Mouse (Mus musculus) kidney, adult 8-10 months (tissue): ENCODE results near the gene Ephb1.

ENCODE experiments used
- DNase-seq, 2 experiments: peaks; one replicate each; pipeline ENCODE4 v3.0.0; 2022

Gene Ephb1

GRCm38 (mm10) chr9:101956228-101956627, 398.3 kb downstream of the Ephb1 start:
- DNase-seq = no peak

GRCm38 (mm10) chr9:101954529-101954928, 400.0 kb downstream of the Ephb1 start:
- DNase-seq = no peak

- no peak for DNase-seq
These were observed 404.4 kb downstream of the Ephb1 start for GRCm38 (mm10) chr9:101950101-101950500.

DNA sequence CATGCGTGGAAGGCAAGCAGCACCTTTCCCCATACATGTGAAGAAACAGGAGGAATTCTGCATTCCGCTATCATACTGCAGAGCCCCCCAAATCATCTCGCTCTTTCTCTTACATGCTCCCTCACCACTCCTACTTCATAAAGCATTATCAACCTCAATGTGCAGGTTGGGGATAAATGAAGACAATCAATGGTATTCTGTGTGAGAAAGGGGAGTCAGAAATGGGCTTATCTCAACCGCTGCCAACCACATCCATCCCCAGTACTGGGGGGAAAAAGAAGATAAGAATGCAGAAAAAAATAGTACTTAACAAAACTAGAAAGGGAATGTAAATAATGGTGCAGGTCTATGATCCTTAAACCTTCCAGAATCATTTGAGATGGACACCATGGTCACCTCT, 408.7 kb downstream of the Ephb1 start:
- DNase-seq = no peak

- no peak for DNase-seq
These were observed 409.2 kb downstream of the Ephb1 start for GRCm38 (mm10) chr9:101945326-101945725.

DNA sequence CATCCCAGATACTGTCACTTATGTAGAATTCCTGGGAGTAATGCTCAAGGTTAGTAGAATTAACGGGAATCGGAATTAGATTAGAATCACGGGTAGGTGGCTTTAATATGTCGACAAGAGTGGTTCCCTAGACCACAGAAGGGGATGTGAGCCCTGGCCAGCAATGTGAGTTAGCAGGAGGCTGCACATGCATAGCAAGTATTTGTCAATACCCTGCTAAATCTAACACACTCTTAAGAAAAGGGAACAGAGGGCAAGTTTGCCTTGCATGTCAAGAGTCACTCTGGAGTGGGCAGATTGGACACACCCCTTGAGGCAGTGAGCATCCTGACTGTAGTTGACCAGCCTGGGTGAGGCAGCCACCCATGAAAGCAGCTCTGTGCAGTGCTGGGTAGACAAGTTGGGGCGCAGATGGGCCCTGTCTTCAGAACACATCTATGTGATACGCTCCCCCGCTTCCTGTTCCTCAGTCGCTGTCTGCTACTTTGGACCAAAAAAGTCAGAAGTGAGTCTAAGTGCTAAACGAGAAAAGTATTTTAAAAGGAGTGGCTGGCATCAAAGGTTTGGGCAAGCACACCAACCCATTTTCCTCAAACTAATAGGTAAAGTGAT, 412.3 kb downstream of the Ephb1 start:
- DNase-seq = no peak

DNA sequence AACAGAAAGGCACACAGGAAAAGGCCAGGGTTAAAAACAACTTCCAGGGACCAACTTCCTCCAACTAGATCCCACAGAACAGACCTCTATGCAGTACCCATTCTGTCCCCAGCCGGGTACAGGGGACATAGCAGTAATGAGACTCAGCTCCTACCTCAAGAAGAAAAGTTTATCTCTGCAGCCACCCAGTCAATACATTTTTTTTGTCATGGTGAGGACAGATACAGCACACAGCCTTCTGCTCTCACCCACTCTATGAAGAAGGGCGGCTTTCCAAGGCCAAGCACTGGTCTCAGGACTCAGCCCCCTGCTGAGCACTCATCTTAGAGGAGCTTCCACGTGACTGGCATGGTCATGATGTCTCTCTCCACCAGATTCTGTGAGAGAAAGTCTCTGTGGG, 414.3 kb downstream of the Ephb1 start:
- DNase-seq = no peak

DNA sequence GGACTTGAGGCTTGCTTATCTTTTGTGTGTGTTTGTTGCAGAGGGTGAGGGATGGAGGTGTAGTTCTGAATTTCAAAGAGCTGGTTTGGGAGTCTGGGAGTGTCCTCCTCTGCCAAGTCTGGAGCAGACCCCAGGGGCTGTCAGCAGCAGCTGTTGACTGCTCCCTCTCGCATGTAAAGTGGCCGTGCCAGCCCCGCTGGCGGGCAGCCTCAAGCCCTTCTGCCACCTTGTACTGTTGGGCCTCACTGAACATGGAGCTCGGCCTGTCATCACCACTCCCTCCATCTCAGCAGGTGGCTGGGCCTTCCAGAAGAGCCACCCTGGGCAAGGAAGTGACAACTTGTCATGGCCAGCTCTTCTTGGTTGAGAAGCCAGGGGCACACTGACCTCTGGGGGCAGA, 415.5 kb downstream of the Ephb1 start:
- no peak for DNase-seq

DNA sequence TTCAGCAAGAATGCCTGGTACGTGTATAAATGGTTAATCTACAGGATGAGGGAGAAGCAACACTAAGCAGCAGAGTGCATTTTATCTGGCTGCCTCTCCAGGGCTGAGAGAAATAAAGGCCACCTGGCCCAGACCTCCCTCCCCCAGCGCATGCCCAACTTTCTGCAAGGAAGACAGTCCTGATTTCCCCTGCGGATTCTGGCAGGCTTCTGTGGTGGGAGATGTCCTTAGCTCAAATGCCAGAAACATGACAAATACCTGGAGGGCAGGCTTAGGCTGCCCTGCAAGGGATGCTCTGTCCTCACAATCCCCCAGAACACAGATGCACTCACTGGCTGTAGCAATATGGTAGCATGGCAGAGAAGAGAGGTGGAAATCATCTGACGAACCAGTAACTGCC, 416.4 kb downstream of the Ephb1 start:
- no peak for DNase-seq

GRCm38 (mm10) chr9:101934887-101935286, 419.6 kb downstream of the Ephb1 start:
- no peak for DNase-seq

- no peak for DNase-seq
These were observed 420.4 kb downstream of the Ephb1 start for GRCm38 (mm10) chr9:101933946-101934573.

- DNase-seq = no peak
These were observed 429.7 kb downstream of the Ephb1 start for GRCm38 (mm10) chr9:101924829-101925228.

- DNase-seq = no peak
These were observed 431.6 kb downstream of the Ephb1 start for GRCm38 (mm10) chr9:101922846-101923245.

- no peak for DNase-seq
These were observed 435.2 kb downstream of the Ephb1 start for GRCm38 (mm10) chr9:101919324-101919723.

DNA sequence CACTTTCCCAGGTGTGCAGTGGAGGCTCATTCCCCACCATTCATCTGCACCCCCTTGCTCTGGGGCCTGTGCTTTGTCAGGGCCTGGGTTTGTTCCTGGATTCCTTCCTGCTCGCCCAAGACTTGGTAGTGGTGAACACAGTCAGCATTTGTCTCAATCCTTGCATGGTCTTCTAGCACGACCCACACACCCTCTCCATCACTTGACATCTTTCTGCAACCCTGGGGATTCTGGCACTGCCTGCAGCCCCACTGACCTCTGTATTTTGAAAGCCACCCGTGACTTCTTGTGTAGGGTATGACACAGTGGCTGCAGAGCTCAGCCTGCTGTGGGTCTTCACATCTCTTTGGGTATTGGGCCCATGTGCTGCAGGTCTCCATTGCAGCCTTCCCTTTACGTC, 435.7 kb downstream of the Ephb1 start:
- no peak for DNase-seq

DNA sequence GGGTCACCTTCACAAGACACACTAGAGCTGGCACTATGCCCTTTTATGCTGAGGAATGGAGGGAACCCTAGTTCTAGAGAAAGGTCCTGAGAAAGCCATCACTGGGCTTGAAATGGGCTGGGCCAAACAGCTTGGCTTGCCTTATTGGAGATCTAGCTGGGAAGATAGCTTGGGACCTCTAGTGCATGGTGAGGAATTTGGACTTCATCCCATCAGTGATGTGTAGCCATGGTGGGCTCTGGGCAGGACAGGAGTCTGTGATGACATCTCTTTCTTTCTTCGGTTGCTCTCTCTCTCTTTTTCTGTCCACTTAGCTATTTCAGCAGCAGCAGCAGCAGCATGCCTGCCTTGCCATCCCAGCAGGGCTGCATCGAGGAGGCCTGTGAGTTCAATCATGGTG, 439.4 kb downstream of the Ephb1 start:
- DNase-seq = no peak

GRCm38 (mm10) chr9:101911176-101911866, 443.2 kb downstream of the Ephb1 start:
- no peak for DNase-seq

- DNase-seq = no peak
These were observed 445.0 kb downstream of the Ephb1 start for GRCm38 (mm10) chr9:101909491-101909890.

DNA sequence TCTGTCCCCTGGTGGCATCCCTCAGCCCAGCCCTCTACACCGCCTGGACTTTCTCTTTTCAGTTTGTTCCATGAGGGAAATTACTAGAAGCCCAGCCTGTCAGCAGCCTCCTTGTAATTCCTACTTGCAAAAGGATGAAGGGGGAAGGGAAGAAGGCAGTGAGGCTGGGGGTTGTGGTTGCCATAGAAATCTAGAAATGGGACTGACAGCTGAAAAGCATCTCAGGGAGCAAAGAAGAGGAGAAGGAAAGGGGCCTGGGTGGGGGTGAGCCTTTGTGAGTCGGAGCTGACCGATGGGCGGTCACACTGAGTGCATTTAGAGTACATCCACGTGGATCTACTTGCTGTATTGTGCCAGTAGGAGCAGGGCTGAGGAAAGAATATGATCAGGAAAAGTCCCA, 445.6 kb downstream of the Ephb1 start:
- DNase-seq = no peak

GRCm38 (mm10) chr9:101907747-101908255, 446.7 kb downstream of the Ephb1 start:
- no peak for DNase-seq

- DNase-seq = no peak
These were observed 451.1 kb downstream of the Ephb1 start for GRCm38 (mm10) chr9:101903406-101903805.

DNA sequence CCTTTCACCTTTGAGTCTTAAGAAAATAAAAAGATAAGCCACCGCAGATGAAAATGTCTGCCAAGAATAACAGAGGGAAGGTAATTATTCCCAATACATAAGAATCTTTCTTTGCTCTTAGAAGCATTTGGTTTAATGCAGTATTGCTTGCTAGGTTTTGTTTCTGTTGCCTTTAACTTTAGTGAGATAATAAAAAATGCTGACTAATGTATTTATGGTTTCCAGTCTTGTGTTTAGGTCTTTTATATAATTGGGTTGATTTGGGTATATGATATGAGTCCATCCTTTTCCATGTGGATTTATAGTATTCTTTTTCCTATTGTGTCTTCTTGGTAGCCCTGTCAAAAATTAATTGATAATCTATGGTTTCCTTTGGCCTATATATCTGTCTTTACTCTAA, 456.6 kb downstream of the Ephb1 start:
- DNase-seq = no peak

GRCm38 (mm10) chr9:101883295-101883694, 471.2 kb downstream of the Ephb1 start:
- DNase-seq = no peak
